Mouse (Mus musculus) 3134 (cell line): Measurements from ENCODE around the gene Fibp.

Experiments
- DNase-seq: peaks from one replicate; pipeline ENCODE4 v3.0.0-alpha.2; 2011; ENCODE audit warnings: low spot score; ENCODE audit not compliant: insufficient read length; ENCODE audit errors: extremely low read depth

Fibp gene

DNA sequence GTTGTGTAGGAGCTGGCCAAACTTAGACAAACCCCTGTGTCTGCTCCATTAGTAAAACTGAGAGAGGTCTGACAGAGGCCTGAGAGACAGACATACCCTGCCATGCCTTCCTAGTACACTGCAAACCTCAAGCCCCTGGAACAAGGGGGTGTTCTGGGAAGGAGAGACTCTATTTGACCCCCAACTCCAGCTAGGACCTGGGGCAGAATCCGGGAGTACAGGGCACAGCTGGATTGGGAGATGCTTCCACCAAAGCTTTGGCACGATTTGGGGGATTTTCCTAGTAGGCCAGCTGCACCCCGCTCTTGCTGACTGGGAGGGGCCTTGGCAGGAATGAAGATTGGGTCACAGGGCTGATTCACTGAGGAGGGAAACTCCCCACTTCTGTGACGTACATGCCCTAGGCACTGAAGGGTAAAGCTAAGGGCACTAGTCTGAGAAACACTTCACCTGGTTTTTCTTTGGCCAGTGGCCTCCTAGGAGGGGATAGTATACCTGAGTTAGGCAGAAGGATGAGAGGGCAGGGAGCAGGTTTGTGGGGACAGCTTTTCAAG lies 28.4 kb upstream of the Fibp start:
- DNase-seq: peak; percentile 58

DNA sequence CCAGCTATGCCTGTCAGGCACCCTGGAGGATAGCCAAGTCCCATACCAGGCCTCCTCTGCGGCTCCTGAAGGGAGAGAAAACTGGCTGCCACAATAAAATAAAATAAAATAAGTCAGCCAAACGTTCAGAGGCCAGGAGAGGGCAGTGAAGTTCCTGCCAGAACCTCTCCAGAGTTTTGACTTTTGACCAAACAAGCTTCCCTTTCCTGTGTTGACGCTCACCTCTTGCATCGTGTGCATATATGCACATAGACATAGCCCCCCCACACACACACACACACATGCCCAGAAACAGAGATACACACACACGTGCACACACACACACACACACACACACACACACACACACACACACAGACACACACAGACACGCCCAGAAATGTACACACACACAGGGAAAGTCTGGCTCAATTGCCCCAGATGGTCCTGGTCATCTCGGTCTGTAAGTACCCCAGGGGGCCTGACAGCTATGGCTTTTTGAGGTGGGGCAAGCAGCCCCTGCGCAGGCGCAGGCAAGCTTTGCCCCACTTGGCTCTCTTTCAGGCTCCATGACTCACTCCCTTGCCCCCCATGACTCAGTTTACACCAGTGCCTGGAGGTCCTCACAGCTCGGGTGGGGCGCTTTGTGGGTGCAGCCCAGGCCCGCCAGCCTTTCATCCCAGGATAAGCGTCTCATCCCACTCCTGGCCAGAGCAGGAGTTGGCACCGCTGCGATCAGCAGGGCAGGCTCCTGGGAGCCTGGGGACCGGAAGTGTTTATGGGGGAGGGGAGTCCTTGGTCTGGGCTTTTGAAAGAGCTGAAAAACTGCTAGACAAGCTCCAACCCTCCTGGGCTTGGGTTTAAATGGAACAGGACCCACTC lies 27.2 kb upstream of the Fibp start:
- peak; percentile 85 for DNase-seq

- DNase-seq: no peak
Observed at GRCm38 (mm10) chr19:5433951-5434350, 26.5 kb upstream of the Fibp start.

- DNase-seq: no peak
Observed at GRCm38 (mm10) chr19:5444371-5444908, 16.0 kb upstream of the Fibp start.

- peak; percentile 92 for DNase-seq
Observed at GRCm38 (mm10) chr19:5444954-5445353, 15.5 kb upstream of the Fibp start.

DNA sequence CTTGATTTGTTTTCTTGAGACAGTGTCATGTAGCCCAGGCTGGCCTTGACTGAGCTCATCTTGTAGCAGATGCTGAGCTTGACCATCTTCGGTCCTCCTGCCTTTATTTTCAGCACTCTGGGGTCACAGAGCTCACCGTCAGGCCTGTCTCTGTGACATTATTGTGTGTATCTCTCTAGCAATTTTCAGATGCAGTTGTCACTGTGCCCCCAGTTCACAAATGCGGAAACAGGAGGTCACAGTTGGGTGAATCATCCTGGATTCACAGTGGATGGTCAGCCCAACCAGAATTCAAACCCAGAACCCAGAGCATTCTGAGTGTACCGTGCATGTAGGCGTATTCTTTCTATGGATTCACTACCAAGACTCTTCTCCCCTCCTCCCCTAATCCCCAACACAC lies 14.7 kb upstream of the Fibp start:
- DNase-seq: no peak

DNA sequence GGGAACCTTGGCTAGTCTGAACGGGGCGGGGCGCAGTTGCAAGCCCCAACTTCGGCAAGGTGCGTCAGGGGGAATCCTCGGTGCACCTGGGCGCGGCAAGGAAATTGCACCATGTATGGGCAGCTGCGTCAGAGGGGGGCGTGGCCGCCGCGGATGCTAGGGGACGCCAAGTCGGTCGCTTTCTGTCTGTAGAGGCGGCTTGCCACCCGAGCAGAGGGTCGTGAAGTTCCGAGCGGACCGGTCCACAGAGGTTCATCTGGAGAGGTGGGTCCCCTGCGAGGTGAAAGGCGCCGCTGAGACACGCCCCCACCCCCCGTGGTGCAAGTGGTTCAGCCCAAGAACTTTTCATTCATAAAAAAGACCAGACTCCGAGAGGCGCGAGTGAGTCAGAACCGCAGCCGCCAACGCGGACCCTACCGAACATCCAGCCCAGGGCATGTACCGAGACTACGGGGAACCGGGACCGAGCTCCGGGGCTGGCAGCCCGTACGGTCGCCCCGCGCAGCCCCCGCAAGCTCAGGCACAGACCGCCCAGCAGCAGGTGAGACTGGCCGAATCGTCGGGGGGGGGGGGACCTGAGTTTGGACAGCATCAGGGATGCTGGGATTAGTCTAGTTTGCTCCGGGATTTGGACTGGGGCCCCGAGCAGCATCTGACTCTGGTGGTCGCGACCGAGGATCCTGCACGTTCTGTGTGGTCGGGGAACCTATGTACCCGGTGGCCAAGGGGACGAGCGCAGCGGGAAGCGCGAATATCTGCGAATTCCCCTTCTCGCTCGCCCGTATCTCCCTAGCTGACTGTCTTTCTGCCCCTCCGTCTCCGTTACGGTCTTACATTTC lies 12.7 kb upstream of the Fibp start, which contains the start of gene Fosl1:
TSS of gene Fosl1 (plus strand) at position 33 of the 839 bp plus-strand sequence.
- DNase-seq: peak; percentile 90

DNA sequence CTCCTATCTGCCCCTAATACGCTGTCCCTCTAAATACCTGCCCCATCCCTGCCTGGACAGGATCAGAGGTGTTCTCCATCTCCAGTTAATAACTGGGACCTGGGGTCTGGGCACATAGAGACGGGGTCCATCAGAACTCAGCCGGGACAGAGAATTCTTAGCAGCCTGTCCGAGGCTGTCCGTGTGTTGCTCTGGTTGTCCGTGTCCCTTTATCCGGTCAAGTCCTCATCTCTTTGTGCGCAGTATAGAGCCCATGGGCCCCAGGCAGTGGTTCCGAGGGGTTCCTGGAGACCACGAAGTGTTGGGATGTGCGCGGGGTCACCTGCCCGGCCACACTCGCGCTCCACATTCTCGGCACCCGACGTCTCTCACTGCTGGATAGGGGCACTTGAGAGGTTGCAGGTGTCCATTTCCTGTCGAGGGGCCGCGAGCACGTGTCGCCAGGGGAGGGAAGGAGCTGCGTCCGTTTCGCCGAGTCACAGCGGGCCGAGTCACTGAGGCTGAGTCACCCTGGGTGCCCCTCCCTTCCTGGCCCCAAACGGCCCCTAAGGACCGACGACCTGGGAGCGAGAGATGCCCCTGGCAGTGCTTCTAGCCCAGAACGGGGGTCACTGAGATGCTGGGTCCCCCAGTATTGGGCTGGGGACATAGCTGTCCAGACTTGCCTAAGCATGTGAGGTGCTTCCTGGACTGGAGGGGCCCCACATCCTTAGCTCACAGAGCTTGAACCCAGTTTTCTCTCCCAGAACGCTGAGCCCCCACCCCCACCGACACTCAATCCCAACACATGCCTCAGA lies 11.9 kb upstream of the Fibp start:
- DNase-seq: peak; percentile 90

DNA sequence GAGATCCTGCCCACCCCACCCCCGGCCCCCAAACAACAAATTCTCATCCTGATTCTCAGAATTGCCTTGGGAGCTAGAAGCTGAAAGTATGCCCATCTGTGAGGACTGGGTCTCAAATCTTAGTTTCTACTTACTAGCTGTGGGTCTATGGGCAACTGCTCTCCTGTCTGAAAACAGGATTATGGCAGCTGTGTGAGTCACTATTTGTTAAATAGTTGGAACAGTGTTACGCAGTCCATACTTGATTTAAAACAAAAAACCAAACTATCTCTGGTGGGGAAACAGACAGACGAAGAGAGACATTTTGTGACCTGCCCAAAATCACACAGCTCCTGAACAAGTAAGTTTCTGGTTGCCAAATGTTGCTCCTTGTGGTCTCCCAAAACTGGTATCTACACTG lies 10.7 kb upstream of the Fibp start:
- DNase-seq: no peak

DNA sequence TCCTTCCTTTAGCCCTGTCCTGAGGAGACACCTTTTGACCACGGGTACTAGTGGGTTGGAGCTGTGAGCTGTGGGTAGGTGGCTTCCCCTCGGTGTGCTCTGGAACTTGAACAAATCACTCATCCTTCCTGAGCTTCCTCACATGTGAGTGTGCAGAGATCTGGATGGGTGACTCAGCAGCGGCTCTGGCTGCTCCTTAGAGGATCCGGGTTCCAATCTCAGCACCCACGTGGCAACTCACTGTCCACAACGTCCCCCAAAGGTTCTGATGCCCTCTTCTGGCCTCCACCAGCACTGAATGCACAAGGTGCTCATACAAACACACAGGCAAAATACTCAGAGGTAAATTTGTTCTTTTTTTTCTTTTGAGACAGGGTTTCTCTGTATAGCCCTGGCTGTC lies 8.6 kb upstream of the Fibp start:
- peak; percentile 57 for DNase-seq

GRCm38 (mm10) chr19:5455037-5455436 lies 5.4 kb upstream of the Fibp start:
- DNase-seq: peak; percentile 47

DNA sequence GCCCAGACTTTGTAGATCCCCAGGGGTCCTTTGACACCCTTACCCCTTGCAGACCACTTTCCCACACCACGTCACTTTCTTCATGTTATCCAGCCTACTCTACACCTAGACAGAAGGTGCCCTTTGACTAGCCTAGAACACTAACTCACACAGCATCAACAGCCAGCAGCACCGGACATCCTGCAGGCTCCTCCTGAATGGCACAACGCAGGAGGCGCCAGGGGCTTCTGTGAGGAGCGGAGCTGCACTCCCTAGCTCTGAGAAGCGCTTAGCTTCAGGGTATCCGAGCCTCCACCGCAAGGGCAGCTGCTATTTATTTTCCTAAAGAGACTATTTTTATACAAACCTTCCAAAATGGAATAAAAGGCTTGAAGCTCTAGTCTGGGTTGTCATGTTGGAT lies 4.8 kb upstream of the Fibp start:
- no peak for DNase-seq

DNA sequence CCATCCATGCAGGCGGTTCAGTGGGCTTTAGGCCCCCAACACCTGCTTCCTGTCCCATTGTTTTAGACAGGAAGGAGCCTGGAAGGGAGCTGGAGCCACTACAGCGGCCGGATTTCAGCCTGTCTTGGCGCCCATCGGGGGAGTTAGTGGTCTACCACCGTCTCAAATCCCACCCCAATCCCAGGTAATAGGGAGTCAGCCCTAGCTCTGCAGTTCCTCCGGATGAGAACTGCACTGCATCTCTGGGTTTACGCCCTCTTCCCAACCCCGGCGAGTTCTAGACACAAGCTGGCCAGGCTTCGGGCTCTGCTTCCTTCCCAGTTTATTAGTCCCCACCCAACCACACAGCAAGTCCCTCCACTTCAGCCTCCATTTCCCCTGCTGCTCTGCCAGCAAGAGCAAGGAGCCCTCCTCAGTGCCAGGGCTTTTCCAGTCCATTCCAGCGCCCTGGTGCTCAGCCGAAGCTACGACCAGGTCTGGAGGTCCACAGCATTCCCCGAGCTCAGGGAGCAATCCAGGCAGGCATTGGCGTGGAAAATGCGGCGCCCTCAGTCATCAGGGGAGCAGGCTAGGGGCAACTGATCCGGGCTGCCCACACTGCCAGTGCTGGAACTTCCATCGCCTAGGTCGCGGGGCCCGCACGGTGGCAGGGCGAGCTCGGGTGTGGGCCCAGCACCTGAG lies 4.0 kb upstream of the Fibp start:
- no peak for DNase-seq

DNA sequence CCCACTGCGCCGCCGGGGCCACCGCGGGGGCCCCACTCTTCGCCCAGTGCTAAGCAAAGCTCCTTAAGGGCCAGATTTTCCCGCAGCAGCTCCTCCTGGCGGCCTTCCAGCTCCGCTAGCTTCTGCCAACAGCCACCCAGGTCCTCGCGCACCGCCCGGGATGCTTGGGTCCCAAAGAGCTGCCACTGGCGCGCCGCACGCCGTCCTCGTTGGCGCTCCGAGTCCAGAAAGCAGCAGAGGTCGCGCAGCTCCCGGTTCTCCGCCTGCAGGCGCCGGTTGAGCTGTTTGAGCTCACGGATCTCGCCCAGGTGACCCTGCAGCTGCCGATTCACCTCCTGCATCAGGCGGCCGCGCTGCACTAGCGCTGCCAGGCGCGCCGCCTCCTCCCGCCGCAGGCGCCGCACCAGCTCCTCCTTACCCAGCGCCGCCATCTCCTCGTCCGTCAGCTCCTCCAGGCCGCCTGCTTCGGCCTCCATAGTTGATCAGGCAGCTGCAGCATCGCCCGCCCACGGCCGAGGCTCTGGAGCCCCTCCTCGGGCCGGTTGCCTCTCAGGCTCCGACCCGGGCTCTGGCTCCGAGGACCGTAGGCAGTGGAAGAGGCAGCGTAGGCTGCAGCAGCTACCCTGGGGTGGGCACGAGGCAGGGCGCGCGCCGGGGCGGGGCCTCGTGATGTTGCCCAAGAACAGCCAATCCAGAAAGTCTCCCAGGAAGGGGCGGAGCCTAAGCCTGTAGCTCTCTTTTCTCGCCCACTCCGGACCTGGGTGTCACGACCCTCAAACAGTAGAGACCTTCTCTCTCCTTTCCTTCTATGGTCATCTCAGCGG lies 3.3 kb upstream of the Fibp start:
- DNase-seq: peak; percentile 91

DNA sequence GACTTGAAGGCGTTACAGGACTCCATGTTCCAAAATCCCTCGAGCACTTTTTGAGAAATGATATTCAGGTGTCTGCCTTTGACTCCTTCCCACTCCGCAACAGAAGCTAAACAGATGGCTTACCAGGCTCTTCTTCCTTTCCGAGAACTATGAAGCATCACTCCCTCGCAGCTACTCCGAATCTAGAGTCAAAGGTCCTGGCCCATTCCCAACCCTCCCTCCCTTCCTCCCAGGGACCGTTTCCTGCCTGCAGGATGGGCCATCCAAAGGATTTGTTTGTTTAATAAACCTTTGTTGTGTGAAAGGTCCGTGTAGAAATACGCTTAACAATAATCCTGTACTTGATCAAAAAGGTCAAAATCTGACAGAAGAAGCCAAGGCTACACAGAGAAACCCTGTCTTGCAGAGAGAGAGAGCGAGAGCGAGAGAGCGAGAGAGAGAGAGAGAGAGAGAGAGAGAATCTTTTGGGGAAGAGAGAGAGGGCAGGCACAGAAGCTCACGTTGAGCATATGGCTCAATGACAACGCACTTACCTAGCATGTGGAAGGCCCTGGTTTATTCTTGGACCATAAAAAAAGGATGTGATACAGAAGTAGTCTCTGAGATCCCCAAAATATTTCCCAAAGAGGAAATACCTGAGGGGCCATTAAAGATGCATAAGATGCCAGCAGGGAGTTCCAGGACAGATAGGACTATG lies 2.5 kb upstream of the Fibp start, which contains the start of gene Ccdc85b:
TSS of gene Ccdc85b (minus strand) at position 149 of the 697 bp plus-strand sequence.
- DNase-seq: no peak

GRCm38 (mm10) chr19:5459019-5459418 lies 1.4 kb upstream of the Fibp start:
- DNase-seq: no peak

- no peak for DNase-seq
Observed at GRCm38 (mm10) chr19:5459896-5460295, 519 bp upstream of the Fibp start.

DNA sequence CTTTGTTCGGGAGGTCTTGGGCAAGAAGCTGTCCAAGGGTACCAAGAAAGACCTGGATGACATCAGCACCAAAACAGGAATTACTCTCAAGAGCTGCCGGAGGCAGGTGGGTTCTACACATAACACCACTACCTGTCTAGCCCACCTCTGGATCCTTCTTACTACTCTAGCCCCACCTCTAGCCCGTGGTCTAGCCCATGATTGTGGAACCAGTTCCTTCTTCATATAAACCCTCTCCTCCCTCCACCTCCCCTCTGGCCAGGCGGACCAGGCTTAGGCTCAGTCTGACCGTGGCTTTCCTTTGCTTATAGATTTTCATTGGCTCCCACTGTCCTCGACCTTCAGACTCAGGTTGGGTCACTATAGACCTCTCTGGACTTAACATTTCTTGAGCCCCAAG lies 996 bp downstream of the Fibp start:
- DNase-seq: no peak
